Mouse (Mus musculus) lung, postnatal 36 days (tissue): Measurements from ENCODE around the gene Vkorc1.
"Not testable (repeated sequence)": the region's sequence is repeated elsewhere in the genome, so short reads cannot be mapped to it uniquely, and the experiment has no call there.

Experiments used
- DNase-seq: peaks from one replicate; pipeline ENCODE4 v3.0.0; 2022; ENCODE audit warnings: mixed read lengths

Gene Vkorc1

GRCm38 (mm10) chr7:127912938-127913337 lies 17.5 kb upstream of the Vkorc1 start:
- DNase-seq: no peak

- DNase-seq: peak; percentile 95
These were observed 16.9 kb upstream of the Vkorc1 start, which contains the start of gene Kat8 for GRCm38 (mm10) chr7:127912190-127912871. Gene Kat8 (plus strand): TSS chr7:127912516.

DNA sequence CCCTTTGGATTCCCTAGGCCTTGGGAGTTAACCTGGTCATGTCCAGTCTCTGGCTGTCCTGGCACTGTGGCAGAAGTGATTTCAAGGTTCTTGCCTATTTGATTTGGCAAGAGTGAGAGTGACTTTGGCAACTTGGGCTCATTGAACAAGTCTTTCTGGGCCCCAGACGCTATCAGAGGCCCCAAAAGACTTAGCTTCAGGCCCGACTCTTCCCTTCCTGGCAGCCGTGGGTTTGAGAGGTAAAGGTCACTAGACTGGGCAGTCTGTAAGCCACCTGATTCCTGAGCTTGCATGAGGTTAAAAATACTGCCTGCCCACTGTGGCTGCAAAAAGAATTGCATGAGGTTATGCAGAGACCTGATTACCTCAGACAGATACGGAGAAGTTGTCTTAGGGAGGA lies 13.2 kb upstream of the Vkorc1 start:
- no peak for DNase-seq

DNA sequence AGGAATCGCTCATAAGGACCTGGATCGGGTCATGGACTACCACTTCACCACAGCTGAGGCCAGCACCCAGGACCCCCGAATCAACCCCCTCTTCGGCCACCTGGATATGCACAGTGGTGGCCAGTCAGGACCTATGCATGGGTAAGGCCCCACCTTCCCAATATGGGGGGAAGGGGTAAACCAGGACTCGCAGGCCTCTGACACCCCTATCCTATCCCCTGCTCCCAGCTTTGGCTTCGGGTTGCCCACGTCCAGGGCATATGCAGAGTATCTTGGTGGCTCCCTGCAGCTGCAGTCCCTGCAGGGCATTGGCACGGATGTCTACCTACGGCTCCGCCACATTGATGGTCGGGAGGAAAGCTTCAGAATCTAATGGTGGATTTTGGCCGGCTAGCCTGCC lies 12.5 kb upstream of the Vkorc1 start:
- DNase-seq: no peak

DNA sequence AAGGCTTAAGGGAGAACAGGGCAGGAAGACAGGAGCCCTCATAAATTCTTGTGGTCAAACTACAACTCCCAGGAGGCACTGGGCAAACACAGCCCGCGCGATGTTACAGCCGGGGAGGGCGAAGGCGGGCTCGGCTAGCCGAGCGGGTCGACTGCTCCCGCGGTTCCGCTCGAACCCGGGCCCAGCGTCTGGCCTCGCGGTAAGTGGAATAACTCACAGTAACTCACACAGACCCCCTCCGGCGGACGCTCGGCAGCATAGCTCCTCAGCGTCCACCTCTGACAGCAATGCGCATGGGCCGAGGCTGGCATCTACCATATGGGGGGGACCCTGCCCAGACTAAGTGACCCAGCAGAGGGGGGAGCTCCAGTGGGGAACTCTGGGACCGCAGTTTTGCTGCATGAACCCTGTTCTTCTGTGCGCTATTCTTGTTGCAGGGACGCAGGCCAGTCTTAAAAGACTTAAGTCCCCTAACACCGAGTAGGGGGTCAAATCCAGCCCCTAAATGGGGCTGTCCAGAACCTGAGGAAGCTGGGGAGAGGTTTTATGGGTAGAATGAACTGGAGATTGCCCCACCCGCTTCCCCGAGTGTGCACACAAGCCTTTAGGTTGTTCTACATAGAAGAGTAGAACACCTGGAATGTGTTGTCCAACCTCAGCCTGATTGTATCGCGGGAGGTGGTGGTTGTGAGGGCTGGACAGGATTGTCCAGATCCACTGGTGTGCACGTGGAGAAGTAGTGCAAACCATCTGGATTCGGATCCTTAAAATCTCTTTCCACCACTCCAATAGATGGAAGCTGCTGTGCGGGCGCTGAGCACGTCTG lies 8.8 kb upstream of the Vkorc1 start, which contains the start of gene Bckdk:
Gene Bckdk (plus strand): TSS at position 112 of the 826 bp plus-strand sequence.
- DNase-seq: peak; percentile 88

GRCm38 (mm10) chr7:127901772-127902171 lies 6.4 kb upstream of the Vkorc1 start:
- DNase-seq: no peak

DNA sequence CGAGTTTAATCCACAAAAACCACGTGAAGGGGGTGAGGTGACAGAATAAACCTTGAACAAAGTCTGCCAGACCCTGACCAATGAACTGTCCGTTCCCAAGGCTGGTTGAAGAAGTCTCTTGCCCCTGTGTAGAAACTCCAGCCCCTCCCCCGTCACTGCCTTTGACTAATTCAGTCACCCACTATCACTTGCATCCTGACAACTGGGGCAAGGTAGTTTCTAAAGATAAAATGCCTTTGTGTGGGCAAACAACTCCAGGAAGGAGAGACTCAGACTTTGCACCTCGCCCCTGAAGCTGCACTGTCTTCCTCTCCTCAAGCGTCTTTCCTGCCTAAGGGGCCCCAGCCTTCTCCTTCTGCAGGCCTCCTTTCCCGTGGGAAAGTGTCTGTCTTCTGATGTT lies 4.6 kb upstream of the Vkorc1 start:
- no peak for DNase-seq

- peak; percentile 15 for DNase-seq
These were observed 3.0 kb upstream of the Vkorc1 start for GRCm38 (mm10) chr7:127898179-127898956.

GRCm38 (mm10) chr7:127897542-127897941 lies 2.1 kb upstream of the Vkorc1 start:
- no peak for DNase-seq

- DNase-seq: peak; percentile 79
These were observed 967 bp upstream of the Vkorc1 start for GRCm38 (mm10) chr7:127896384-127896783.

DNA sequence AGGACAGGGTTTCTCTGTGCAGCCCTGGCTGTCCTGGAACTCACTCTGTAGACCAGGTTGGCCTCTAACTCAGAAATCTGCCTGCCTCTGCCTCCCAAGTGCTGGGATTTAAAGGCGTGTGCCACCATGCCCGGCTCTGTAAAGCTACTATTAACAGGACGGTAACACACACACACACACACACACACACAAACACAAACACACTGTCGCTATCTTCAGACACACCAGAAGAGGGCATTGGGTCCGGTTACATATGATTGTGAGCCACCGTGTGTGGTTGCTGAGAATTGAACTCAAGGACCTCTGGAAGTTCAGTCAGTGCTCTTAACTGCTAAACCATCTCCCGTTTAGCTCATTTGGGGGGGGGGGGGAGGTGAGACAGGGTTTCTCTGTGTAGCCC lies 474 bp upstream of the Vkorc1 start:
- DNase-seq: not testable (repeated sequence)

DNA sequence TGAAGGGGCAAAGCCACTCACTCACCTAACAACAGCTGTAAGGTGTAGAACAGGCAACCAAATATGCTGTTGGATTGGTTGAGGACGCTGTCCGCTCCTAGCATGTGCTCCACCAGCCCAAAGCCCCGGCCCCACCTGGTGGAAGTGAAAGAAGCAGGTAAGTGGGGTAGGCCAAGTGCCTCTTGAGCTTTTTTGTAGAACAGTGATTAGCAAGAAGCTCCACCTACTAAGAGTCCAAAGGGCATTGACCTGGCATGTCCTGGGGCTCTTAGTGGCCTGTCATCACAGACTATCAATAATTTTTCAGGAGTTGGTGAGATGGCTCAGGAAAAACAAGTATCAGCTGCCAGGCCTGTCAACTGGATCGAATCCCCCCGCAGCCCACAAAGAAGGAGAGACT lies 937 bp downstream of the Vkorc1 start:
- peak; percentile 50 for DNase-seq

- peak; percentile 62 for DNase-seq
These were observed 4.6 kb downstream of the Vkorc1 start, which contains the start of gene Prss53 for GRCm38 (mm10) chr7:127890798-127891197. Gene Prss53 (minus strand): TSS chr7:127890970.

- DNase-seq: no peak
These were observed 6.6 kb downstream of the Vkorc1 start for GRCm38 (mm10) chr7:127888821-127889220.

GRCm38 (mm10) chr7:127887781-127888180 lies 7.6 kb downstream of the Vkorc1 start:
- no peak for DNase-seq

GRCm38 (mm10) chr7:127887191-127887590 lies 8.2 kb downstream of the Vkorc1 start:
- no peak for DNase-seq

- no peak for DNase-seq
These were observed 8.9 kb downstream of the Vkorc1 start for GRCm38 (mm10) chr7:127886551-127886950.

DNA sequence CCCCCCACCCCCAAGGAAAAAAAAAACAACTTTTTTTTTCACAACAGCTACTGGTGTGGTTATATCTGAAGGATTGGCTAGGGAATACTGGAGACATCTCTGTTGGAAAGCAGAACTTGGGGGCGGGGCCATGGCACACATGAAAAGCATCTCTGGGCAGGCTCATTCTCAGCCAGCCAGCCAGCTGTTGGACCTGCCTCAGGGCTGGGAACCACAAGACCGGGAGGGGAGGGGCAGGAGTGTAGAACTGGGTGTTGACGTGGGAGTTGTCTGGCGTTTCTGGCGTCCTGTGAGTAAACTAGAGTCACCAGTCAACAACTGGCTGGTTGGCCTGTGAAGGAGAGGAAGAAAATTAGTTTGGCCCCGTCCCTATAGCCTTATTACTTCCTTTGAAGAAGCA lies 9.5 kb downstream of the Vkorc1 start:
- DNase-seq: peak; percentile 82

DNA sequence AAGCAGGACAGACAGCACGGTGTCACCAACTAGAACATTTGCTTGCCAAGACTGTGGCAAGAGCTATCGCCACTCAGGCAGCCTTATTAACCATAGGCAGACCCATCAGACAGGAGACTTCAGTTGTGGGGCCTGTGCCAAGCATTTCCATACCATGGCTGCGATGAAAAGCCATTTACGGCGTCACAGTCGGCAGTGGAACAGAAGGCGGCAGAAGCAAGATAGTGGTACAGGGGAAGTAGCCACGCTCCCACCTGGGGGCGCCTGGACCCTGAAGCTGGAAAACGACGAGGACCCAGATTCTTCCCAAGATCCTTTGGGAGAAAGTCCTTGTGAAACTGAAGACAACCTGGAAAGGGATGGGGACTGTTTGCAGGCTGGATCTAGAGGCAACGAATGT lies 15.0 kb downstream of the Vkorc1 start:
- DNase-seq: no peak

GRCm38 (mm10) chr7:127879301-127879700 lies 16.1 kb downstream of the Vkorc1 start:
- DNase-seq: no peak

DNA sequence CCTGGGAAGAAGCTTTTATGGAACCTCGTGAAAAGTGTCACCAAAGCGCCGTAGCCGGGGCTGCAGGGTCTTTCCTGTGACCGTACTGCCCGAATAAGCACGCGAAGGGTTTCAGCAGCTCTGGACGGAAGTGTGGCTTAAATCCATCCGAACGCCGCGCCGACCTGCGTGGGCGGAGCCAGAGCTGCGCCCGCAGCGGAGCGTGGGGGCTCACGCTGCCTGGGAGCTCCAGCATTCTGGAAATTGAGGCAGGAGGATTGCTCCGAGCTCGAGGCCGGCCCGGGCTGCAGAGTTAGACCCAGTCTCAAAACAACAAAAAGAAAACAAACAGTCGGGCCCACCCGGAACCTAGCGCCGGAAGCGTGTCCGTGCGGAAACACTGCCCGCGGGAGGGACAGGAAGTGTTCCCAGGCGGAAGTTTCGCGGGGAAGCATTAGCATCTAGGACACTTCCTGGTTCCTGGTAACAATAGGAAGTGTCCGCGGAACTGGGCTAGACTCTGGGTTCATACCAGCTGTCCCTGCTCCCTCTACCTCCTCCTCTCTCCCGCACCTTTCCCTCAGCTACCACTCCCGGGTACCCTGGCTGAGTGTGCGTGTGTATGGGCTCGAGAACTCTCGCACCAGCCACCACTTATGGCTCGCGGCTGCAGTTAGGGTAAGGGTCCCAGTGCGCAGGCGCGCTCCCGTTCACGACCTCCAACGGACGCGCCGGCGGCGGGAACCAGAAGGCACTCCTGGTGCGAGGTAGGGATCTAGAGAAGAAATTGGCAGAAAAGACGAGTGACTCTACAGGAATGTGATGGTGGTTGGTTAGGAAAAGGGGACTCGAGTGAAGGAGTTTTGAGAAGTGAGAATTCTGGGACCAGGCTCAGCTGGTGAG lies 18.7 kb downstream of the Vkorc1 start, which contains the start of gene Zfp668:
Gene Zfp668 (minus strand): TSS at position 362 of the 882 bp plus-strand sequence.
- peak; percentile 96 for DNase-seq

GRCm38 (mm10) chr7:127876041-127876466 lies 19.4 kb downstream of the Vkorc1 start, which contains the start of gene Zfp646:
Gene Zfp646 (plus strand): TSS chr7:127876221.
- DNase-seq: peak; percentile 73
